Mouse (Mus musculus): Measurements from ENCODE around the gene Stxbp1.

Gene Stxbp1

DNA sequence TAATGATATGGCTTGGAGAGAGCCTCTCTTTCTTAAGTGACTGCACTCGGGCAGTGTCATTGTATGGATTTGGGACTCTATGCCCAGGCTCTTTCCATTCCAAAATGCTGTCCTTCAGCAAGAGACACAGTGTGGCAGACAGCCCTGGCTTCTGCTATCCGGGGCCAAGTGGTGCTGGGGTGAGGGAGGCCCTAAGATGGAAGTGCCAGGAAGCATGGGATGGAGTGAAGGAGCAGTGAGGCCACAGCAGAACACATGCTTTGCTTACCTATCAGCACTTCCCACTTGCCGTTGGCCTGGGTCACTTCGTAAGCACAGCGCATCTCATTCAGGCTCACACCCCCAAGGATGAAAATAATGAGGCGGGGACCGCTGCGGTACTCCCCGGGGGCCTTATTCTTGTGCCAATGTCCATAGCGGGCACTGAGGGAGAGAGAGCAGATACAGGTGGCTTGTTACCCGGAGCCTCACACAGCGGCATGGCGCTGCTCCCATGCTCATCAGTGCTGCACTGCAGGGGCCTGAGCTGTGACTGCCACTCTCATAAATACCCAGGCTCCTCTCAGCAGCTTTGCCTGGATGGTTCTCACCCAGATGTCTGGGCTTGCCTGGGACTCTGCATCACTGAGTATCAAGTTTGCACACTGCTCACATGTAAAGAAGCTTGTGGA lies 51.2 kb downstream of the Stxbp1 start:
- DNase-seq (ENCODE audit: low read depth, low spot score), result no peak

DNA sequence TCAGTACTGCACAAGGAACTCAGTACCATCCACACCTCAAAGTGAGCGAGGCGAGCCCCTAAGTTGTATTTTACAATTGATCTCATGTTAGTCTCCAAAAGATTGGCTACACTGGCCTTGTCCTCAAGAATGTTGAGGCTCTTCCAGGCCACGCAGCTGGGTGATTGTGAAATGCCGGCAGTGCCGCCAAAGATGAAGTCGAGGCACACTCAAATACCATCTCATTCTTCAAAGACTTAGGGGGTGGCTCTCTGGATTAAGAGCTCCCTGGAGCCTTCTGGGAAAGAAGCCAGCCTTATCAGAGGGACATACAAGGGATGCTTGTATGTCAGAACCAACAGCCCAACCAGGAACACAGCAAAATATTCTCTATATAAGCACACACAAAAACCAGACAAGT lies 55.7 kb downstream of the Stxbp1 start:
- no peak for DNase-seq (ENCODE audit: low read depth, low spot score)

DNA sequence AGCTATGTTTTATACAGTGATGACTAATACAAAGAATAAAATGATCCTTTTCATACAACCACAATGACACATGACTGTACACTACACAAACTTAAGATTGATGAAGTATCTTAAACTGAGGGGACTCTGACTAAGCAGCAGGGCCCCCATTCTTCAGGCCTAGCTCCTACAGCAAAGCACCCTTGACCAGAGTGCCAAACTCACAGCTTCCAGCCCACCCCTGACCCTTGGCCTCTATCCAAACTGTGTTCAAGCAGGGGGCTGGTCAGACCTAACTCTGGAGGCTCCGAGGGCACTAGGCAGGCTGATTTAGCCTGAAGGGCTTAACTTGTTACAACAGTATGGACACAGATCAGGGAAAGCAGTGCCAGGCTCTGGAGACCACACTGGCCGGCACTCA lies 58.5 kb downstream of the Stxbp1 start:
- no peak for DNase-seq (ENCODE audit: low read depth, low spot score)

DNA sequence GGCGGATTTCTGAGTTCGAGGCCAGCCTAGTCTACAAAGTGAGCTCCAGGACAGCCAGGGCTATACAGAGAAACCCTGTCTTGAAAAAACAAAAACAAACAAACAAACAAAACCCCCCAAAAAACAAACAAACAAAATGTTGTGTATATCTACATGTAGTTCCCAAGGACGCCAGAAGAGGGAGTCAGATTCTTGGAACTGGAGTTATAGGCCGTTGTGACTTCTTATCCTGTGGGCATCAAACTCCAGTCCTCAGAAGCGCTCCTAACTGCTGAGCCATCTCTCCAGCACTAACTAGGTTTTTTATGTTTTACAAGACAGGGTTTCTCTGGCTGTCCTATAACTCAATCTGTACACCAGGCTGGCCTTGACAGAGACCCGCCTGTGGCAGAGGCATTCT lies 59.9 kb downstream of the Stxbp1 start:
- peak; percentile 45 for DNase-seq (ENCODE audit: low read depth, low spot score)

DNA sequence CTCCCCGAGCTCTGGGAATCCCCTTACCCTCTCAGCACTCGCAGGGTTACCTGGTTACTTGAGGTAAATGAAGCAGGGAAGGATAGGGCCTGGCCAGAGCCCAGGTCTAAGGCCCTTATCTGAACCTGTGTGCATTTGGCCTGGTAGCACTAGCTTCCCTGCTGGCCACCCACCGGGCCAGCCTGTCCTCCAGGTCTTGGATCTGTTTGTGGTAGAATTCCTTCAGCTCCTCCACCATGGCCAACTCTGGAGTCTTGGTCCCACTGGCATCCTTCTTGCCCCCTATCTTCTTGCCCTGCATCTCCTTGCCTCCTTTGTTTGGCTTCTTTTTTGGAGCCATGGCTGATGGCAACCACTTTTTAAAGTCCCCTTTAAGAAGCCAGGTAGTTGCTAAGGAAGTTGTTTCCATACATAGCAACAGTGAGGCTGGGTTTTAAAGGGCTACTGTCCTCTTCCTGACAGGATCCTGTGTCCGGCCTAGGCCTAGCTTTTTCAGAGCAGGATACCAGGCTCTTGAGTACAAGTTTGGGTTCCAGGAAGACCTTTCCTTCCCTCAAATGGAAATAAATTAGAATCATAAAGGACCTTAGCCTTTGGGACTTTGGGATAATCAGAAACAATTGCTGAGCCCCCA lies 62.9 kb downstream of the Stxbp1 start, which contains the start of gene Cfap157:
Cfap157 (minus strand) TSS at position 381 of the 634 bp plus-strand sequence.
- no peak for DNase-seq (ENCODE audit: low read depth, low spot score)

DNA sequence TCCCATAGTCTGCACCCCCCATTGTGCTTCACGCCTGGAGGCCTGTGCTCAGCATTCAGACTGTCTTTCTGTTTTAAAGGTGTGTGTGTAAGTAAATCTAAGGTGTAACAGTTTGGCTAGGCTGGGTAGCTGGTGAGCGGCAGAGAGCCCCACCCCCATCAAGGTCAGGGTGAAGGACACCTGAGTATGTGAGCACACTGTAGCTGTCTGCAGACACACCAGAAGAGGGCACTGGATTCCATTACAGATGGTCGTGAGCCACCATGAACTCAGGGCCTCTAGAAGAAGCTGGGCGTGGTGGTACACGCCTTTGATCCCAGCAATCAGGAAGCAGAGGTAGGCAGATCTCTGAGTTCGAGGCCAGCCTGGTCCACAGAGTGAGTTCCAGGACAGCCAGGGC lies 65.3 kb downstream of the Stxbp1 start:
- peak; percentile 80 for DNase-seq (ENCODE audit: low read depth, low spot score)

DNA sequence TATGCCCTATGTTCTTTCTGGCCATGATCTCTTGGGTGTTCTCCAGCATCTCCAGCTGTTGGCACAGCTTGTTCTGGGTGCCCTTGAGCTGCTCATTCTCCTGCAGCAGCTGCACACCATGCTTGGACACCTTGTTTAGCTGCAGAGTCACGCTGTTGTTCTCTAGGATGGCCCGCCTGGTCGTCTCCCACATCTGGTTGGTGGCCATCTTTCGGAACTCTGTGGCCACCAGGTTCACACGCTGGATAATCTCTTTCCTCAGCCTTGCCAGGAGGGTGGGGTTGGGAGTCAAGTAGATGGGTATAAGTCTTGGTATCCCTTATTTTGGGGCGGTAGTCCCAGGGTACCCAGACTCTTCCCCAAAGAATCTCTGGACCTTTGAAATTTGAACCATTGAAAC lies 67.3 kb downstream of the Stxbp1 start:
- no peak for DNase-seq (ENCODE audit: low read depth, low spot score)

DNA sequence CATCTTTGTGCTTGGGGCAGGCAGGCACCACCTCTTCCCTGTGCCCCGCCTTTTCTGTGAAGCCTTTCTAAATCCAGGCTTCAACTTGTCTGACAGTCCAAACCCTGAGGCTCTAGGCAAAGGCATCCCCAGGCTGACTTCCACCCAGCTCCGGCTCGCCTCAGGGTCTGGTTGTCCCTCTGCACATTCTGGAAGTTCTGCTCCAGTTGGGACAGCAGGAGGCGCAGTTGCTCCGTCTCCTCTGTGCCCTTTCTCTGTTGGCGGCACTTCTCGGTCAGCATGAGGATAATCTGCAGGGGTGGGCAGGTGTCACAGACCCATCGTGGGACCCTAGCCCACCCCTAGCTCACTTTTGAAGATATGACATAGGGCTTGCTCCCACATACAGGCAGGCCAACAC lies 67.9 kb downstream of the Stxbp1 start:
- DNase-seq (ENCODE audit: low read depth, low spot score), result peak; percentile 77

DNA sequence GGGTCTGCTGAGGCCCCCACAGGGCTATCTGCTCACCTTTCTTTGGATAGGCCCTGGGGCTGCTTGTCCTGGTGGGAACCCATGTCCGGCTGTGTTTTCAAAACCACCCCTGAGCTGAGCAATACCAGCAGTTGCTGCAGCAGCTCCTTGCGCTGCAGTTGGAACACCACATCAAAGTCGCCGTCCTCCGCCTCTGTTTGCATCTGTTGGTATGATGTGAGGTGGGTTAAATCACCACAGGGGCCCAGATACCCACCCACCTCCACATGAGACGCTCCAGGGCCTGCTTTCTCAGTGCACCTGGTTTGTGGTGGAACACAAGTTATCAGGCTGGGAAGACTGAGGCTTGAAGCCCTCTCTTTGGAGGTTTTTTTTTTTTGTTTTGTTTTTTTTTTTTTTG lies 69.0 kb downstream of the Stxbp1 start:
- DNase-seq (ENCODE audit: low read depth, low spot score), result no peak

DNA sequence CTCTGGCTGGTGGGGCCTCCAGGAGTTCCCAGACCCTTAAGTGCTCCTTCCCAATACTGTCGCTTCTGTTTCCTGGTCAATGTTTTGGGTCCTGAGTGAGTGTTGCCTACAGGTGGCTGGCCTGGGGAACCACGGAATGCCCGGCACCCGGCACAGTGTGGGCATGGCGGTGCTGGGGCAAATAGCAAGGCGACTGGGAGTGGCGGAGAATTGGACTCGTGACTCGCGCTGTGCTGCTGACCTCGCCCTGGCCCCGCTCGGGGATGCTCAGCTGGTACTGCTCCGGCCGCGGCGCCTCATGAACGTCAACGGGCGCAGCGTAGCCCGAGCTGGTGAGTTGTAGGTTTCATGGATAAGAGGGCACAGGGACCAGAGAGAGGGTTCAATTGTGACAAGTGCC lies 70.9 kb downstream of the Stxbp1 start:
- no peak for DNase-seq (ENCODE audit: low read depth, low spot score)

DNA sequence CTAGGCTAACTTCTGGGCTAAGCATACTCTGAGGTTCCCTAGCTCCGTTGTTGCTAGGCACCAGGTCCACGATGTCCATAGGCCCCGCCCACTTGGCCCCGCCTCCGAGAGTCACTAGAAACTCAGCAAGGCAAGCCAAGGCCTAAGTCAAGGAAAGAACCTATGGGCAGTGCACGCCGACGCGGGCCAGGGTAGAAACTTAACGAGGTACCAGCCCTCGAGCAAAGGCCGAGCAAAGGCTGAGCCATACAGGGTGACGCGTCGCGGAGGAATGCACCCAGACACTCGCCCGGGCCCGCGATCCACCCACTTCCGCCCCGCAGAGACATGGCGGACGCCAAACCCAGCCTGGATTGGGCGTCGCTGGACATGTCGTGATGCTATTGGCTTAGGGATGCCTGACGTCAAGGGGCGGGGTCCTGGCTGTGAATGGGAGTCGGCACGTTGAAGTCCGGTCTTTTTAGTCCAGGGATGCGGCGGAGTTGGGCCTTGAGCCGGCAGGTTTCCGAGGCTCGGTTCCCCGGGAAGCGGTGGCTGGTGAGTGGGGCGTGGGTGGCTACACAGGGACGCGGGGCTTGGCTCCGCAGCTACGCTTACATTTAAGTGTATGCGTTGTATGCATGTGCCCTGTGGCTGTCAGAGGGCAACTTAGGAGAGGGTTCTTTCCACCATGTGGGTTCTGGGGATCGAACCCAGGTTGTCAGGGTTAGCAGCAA lies 71.5 kb downstream of the Stxbp1 start, which contains the start of the genes Ttc16 and Ptrh1:
Ttc16 (minus strand) TSS at position 275 of the 716 bp plus-strand sequence.
Ptrh1 (plus strand) TSS at position 428 of the 716 bp plus-strand sequence.
- peak; percentile 96 for DNase-seq (ENCODE audit: low read depth, low spot score)

DNA sequence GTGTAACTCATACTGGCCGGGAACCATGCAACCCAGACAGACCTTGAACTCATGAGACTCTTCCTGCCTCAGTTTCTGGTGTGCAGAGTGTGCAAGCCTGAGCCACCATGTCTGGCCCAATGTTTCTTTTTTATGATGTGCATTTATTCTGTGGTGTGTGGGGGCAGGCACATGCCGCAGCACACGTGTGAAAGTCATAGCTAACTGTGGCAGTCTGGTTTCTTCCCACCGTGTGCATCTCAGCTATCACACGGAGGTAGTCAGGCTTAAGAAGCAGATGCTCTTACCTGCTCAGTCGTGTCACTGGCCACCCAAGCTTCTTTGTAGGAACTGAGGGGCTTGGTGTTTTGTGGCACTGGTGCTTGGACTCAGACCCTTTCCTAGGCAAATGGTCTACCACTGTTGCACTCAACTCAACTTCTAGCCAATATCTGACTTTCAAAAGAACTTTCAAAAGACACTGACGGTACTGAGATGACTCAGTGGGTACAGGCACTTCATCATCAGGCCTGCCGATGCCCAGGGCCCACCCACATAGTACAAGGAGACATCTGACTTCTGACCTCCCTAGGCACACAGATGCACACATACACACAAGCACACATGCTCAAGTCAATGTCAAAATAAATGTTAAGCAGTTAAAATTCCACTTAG lies 74.3 kb downstream of the Stxbp1 start:
- DNase-seq (ENCODE audit: low read depth, low spot score), result no peak

DNA sequence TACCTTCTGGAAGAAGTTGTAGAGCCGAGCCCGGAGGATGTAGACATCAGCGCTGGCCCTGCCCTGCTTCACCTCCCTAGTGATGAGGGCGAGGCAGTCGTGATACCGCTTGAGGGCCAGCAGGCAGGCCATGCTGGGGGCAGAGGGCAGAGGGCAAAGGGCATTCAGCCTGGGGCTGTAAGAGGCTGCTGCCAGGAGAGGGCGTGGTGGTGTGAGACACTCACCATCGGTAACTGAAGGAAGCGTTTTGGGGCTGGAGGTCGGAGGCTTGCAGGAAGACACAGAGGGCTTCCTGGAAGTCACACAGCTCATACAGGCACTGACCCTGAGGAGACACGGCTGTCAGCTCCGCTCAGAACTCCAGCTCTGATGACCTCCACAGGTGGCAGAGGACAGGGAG lies 75.2 kb downstream of the Stxbp1 start:
- peak; percentile 52 for DNase-seq (ENCODE audit: low read depth, low spot score)

DNA sequence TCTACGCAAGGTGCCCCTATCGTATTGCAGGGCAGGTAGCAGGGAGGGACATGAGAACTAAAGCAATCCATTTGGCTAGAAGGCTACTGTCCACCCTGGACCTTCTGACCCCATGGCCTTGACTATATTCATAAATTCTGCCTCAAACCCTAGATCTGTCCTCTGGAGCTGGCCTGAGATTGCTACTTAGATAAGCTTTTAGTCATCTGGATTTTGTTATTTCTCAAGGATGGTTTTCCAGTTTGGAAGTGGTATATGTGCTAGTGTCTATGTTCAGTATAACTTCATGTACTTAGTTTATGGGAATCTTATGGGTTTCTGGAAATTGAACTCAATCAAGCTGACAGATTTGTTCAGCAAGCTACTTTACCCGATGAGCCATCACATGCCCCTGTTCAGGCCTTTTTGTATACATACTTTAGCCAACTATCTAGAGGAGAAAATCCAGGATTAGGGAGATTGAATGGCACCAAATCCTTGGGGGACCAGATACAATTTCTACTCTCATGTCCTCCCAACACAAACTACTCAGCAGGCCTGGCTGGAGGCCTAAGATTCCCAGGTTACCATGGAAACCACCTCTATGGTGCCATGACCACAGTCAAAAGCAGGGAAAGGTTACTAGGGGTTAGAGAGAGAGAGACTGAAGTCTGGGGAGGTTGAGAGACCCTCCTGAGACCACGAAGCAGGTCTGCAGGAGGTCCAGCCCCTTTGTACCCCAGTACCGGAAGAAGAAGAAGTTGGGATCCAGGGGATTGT lies 77.5 kb downstream of the Stxbp1 start:
- DNase-seq (ENCODE audit: low read depth, low spot score), result no peak

DNA sequence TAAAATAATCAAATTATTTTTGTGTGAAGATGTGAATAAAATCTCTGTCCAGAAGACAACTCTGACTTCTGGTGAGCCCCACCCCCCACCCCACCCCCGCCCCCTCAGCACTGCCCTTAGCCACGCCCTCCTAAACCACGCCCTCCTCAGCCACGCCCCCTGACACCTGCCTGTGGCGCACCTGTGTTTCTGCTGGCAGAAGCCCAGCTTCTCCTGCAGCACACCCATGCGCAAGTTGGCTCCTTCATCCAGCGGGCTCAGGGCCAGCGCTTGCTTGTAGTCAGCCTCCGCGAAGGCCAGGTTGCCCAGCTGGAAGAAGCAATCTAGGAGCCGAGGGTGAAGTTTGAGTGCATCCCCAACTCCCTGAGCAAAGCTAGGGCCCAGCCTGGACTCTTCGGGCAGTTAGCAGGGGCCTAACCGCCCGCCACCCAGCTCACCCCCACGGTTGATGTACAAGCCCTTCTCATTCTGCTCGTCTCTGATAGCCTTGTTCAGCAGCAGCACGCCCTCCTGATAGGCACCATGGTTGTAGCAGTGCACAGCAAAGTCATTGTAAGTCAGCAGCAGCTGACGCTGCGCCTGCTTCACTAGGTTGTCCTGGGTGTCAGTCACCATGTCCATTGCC lies 78.3 kb downstream of the Stxbp1 start:
- DNase-seq (ENCODE audit: low read depth, low spot score), result peak; percentile 46

DNA sequence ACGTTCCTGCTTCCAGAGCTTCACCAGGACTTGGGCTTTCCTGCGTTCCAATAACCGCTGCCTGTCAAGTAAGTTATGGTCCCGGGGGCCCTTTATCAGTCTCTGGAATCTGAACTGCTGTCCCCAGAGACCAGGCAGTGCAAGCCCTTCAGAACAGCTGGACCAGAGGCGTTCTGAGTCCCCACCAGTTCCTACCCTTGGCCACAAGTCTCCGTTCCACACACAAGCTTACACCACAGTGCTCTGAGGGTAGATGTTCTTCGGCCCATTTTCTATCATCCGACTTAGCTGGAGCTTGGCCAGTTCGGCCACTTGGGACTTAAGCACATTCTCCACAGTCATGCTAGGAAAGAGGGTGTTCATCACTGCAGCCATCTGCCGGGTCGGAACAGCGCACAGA lies 79.8 kb downstream of the Stxbp1 start:
- DNase-seq (ENCODE audit: low read depth, low spot score), result no peak

DNA sequence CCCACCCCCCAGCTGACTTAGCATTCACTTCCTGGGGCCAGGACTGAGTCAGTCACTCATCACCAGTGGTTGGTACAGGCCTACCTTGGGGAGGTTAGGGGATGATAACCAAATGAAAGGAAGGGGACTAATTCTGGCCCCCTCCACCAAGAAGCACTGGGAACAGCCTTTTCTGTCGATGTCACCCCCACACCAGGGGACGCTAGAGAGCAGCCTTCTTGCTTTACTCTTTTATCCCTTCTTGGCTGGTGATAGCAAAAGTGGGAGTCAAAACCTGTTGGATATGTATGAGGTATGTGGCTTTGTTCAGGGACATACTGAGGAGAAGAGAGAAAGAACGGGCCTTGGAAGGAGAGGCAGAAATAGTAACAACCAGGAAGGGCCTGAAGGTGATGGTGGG lies 83.7 kb downstream of the Stxbp1 start:
- no peak for DNase-seq (ENCODE audit: low read depth, low spot score)

DNA sequence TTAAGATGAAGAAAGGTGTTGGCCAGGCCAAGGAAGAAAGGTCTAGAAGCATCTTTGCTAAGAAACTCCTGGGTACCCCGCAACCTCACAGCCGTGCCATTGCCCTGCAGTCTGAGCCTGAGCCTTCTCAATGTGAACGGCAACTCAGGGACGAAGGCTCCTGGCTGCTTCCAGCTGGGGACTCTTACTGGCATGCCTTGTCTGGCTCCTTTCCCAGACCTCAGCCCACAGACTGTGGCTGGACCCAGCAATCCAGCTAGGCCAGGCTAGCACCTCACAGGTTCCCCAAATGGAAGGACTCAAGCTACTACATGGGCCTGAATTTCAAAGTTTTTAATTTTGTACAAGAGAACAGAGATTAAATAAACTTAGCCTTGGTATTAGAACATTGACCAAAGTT lies 85.2 kb downstream of the Stxbp1 start:
- DNase-seq (ENCODE audit: low read depth, low spot score), result no peak

DNA sequence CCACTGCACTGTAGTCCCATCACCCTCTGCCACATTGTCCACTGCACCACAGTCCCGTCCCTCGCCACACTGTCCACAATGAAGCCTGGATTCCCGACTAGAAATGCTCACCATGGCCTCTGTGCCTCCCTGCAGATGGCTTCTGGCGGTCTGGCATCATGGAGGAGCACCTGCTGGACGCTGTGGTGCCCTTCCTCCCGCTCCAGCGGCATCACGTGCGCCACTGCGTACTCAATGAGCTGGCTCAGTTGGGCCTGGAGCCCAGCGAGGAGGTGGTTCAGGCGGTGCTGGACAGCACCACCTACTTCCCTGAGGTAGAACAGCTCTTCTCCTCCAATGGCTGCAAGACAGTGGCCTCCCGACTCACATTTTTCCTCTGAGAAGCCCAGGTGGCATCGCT lies 85.7 kb downstream of the Stxbp1 start:
- DNase-seq (ENCODE audit: low read depth, low spot score), result no peak

DNA sequence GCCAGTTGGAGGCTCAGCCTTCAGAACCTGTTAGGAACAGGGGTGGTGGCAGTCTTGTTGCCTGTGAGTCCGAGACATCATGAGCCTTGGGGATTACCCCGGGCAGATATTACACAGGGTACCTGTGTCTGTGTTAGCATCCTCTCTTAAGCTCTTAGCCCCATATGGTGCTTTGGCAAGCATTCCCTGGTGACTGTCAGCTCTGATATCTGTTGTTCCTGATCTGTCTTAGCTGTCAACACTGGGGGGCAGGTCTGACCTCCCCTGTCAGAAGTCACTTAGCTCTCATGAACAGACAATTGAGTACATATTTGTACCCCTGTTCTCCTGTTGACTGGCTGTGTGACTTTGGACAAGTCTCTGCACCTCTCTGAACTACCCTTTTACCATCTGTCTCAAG lies 88.0 kb downstream of the Stxbp1 start:
- no peak for DNase-seq (ENCODE audit: low read depth, low spot score)

DNA sequence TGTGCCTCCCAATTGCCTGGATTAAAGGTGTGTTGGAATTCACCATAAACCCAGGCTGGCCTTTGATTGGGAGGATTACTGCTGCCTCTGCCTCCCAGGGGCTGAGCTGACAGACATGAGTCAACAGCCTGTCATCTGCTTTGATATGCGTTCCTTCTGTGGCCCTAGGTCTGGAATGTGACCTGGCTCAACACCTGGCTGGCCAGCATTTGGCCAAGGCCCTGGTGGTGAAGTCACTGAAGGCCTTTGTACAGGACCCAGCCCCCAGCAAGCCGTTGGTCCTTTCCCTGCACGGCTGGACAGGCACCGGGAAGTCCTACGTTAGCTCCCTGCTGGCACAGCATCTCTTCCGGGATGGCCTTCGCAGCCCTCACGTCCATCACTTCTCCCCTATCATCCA lies 88.5 kb downstream of the Stxbp1 start:
- DNase-seq (ENCODE audit: low read depth, low spot score), result no peak

All from ES-CJ7 (cell line).